Mouse (Mus musculus) layer of hippocampus, adult 2 months (tissue): ENCODE measurements around the gene Unc5b. TPM values are rescaled to one million over a fixed set of nuclear protein-coding genes. Genes with fewer than 3 reads are reported as not detected.
"Not testable (repeated sequence)": the region's sequence is repeated elsewhere in the genome, so short reads cannot be mapped to it uniquely, and the experiment has no call there.

ENCODE experiments used
- DNase-seq, 2 experiments: peaks; one replicate each; pipeline ENCODE4 v3.0.0; 2022; ENCODE audit warnings: low spot score in 2 of 2
- H3K27ac ChIP-seq: fragments of 200-600 bp; 2 replicates; pipeline ENCODE4 v1.8.1; 2022
- H3K4me3 ChIP-seq: fragments of 200-600 bp; 2 replicates; pipeline ENCODE4 v1.8.1; 2022; ENCODE audit warnings: mild to moderate bottlenecking
- CTCF ChIP-seq: fragments of 200-600 bp; conservative IDR thresholded peaks from 2 replicates; pipeline ENCODE4 v1.8.1; 2022; ENCODE audit warnings: antibody characterized with exemption, mild to moderate bottlenecking, moderate library complexity
- long read RNA-seq, 2 experiments: library from polyadenylated mRNA; stranded (forward); transcript quantifications; one replicate each; pipeline ENCODE4 v2.0.0; 2021; ENCODE audit warnings: borderline mapping rate in 2 of 2
- total RNA-seq, 2 experiments: library from RNA; stranded (reverse); gene quantifications; 2 replicates each; pipeline ENCODE4 v1.2.3; 2021

The Unc5b gene
- 10 to 100 TPM; 10.7 to 11.2 TPM for total RNA-seq
- long read RNA-seq, experiment 1, partial matches to known transcripts = 0 of 4 reads
- long read RNA-seq, experiment 1, other reads (novel, unspliced or antisense) = 4 of 4 reads
- long read RNA-seq, experiment 2, partial matches to known transcripts = 0 of 5 reads
- long read RNA-seq, experiment 2, other reads (novel, unspliced or antisense) = 5 of 5 reads

DNA sequence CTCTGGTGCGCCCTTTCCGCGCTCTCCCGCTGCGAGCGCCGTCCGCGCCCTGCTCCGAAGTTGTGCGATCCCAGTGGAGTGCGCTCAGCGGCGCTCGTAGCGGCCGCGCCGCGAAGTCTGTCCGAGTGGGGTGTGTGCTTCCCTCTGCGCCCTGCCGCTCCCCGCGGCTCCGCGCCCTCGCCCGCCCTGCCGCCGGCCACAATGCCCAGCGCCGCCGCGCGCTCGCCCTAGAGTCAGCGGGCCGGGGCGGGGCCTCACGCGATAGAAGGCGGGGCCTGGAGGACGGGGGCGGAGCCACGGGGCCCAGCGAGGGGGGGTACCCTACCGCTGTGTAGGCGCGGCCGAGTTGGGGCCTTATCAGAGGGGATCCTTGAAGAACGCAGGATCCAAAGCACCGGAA, at the start of gene Unc5b:
Gene Unc5b, minus strand, starts transcription at position 203 of the 400 bp plus-strand sequence.
- peak; percentile 74 for TF ChIP-seq CTCF
- Histone ChIP-seq H3K27ac (peak within 1 kb of the TSS; percentile 76), H3K4me3 (peak within 1 kb of the TSS; percentile 64)
- peak; percentile 83 to 86 for DNase-seq

DNA sequence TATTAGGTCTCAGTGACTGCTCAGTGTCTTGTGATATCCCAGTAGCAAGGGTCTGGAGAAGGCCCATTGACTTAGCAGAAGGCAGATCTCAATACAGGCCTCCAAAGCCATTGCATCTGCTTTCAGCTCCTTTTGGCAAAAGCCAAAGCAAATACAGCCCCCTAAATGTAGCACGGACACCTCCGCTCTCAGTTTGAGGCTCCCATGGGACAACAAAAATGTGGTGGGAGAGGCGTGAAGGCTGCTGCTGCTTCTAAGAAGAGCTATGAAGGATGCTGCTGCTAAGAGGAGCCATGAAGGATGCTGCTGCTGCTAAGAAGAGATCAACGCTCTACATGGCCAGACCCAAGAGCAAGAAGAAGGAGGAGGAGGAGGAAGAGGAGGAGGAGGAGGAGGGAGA, 48.4 kb upstream of the Unc5b start:
- DNase-seq = no peak
- Histone ChIP-seq H3K4me3 (no peak overlapping the region), H3K27ac (no peak overlapping the region)
- TF ChIP-seq CTCF = no peak

DNA sequence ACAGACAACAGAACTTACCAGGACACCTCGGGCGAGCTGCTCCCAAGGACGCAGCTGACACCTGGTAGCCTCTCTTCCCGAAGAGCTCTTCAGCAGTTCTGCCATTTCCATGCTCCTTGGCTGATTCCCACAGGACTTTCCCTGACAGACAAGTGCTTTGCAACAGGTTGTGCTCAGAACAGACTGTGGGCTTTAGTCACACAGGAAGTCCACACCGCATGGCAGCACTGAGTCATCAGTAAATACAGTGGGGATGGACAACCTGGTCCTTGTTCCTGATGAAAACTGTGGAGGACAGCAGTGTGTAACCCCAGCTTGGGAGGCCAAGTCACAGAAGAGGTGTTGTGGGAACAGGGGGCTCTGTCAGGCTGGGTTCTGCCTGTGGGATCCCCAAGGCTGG, 45.7 kb upstream of the Unc5b start:
- DNase-seq = no peak
- Histone ChIP-seq H3K4me3 (no peak overlapping the region), H3K27ac (no peak overlapping the region)
- TF ChIP-seq CTCF = no peak

DNA sequence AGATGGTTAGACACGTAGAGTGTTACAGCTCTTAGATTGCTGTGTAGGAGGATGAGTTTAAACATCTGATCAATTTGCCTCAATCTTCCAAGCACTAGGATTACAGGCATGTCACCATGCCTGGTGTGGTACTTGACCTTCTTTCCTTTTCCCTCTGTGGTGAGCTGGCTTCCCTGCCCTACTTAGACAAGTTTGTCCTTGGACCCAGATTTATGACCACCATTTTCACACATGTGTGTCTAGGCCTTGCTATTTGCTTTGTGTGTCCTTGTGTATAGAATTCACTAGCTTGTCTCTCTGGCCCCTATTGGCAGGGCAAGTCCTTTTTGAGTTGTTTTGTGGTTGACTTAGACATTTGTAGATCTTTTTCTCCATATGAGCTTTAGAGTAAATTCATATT, 43.6 kb upstream of the Unc5b start:
- TF ChIP-seq CTCF = no peak
- DNase-seq = no peak
- H3K27ac ChIP-seq = no peak overlapping the region
- H3K4me3 ChIP-seq = no peak overlapping the region

DNA sequence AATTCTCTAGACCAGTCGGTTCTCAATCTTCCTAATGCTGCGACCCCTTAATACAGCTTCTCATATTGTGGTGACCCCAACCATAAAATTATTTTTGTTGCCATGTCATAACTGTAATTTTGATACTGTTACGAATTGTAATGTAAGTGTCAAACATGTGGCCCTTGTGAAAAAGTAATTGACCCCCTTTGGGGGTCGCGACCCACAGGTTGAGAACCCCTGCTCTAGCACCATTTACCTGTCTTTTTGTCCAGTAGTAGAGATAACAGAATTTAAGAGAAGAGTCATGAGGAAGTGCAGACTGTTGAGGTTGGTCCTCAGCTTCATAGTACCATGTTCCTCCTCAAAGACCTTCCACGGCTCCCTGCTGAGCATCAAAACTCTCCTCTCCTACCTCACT, 31.9 kb upstream of the Unc5b start:
- no peak for DNase-seq
- no peak overlapping the region for H3K4me3 ChIP-seq
- no peak overlapping the region for H3K27ac ChIP-seq
- TF ChIP-seq CTCF = no peak

DNA sequence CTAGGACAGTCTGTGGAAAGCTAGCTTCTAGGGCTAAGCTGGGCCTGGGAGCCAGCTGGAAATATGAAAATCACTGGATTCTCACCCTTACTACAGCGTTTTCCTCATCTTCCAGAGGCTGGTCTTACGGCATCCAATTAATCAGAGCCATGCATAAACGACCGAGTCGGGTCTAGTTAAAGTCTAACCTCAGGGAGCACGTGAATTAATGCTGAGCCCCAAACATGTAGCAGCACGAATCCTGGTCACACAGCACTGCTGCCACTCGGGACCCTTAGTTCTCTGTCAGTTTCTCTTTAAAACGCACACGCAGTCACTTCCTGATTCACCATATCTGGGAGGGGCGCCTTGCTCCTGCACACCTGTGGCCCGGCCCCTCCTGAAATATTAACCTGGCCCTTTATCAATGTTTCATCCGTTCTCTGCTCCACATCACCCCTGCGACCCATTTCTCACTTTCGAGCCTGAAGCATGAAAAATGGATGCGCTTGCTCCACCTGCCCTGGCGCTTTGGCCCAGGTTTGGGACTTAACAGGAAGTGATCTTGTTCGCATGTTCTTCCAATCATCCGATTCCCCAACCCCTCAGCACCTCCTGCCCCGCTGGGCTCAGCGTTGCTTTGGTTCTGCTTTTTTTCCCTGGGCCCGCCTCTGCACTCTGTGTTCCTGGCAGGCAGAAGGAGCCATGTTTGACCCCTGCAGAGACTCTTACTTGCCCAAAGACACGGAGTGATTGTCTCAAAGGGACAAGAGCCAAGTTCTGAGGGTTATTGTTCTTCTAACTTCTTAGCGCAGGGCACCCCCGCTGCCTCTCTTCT, 31.3 kb upstream of the Unc5b start:
- no peak overlapping the region for H3K27ac ChIP-seq
- H3K4me3 ChIP-seq = no peak overlapping the region
- no peak for TF ChIP-seq CTCF
- DNase-seq = no peak

DNA sequence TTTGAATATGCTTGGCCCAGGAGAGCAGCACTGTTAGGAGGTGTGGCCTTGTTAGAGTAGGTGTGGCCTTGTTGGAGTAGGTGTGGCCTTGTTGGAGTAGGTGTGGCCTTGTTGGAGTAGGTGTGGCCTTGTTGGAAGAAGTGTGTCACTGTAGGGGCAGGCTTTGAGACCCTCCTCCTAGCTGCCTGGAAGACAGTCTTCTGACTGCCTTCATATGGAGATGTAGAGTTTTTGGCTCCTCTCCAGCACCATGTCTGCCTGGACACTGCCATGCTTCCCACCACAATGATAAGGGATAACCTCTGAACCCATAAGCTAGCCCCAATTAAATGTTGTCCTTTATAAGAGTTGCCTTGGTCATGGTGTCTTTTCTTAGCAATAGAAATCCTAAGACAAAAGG, 13.9 kb upstream of the Unc5b start:
- H3K4me3 ChIP-seq, H3K27ac ChIP-seq, DNase-seq: not testable (repeated sequence)

DNA sequence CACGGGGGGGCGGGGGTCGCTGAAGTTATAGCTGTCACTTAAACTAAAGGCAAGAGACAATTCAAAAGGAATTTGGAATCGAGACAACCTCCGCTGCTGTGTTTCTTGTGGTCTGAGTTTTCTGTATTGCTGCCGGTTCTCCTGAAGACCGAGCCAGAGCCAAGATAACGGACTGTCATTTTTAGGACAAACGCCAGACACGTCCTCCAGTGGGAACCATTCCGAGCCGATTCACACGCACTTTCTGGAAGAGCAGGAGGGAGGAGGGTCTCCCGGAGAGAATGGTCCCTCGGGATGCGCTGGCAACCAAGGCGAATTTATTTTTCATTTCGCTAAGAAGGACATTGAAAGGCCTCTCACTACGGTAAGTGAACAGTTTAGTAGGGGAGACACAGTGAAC, 7.4 kb upstream of the Unc5b start:
- no peak overlapping the region for H3K27ac ChIP-seq
- DNase-seq = no peak
- no peak for TF ChIP-seq CTCF
- H3K4me3 ChIP-seq = no peak overlapping the region; the same call in 1 of the 2 replicates

DNA sequence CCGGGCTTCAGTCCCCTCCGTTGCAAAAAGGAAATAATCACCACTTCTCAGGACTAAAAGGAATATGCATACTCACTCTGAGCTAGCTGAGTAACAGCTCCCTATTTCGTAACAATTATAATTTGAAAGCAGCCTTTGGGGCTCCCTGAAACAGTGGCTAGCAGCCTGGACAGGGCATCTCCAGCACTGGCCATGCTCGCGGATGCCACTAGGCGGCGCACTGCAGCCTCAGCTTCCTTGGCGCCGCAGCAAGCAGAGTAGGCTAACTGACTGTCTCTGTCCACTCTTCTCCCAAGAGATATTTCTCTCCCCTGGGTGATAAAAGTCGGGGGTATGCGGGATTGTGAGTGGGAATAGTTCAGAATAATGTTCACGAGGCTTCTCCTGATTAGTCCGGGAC, 3.6 kb upstream of the Unc5b start:
- H3K27ac ChIP-seq = no peak overlapping the region
- TF ChIP-seq CTCF = peak; percentile 100
- DNase-seq = peak; percentile 42 to 83
- H3K4me3 ChIP-seq = no peak overlapping the region

DNA sequence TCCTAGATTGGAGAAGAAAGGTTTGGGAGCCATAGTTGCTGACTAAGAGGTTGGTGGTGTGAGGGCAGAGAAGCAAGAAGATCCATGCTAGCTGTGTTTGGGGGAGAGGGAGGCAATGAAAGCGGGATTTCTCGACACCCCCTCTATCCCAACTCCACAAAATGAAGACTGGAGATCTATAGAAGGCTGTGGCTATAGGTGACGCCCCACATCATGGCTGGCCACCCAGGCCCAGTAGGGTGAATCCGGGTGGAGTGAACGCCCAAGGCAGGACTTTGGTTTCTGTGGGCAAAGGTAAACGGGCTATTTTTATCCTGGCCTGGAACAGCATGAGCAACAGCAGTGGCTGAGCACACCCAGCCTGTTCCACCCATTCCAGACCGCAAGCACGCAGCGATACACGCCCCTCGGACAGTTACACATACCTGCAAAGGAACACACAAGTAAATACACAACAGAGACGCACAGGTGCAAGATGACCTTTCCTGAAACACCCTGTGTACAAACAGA, 1.3 kb upstream of the Unc5b start:
- no peak overlapping the region for H3K27ac ChIP-seq
- H3K4me3 ChIP-seq = no peak overlapping the region
- DNase-seq = no peak
- TF ChIP-seq CTCF = no peak

DNA sequence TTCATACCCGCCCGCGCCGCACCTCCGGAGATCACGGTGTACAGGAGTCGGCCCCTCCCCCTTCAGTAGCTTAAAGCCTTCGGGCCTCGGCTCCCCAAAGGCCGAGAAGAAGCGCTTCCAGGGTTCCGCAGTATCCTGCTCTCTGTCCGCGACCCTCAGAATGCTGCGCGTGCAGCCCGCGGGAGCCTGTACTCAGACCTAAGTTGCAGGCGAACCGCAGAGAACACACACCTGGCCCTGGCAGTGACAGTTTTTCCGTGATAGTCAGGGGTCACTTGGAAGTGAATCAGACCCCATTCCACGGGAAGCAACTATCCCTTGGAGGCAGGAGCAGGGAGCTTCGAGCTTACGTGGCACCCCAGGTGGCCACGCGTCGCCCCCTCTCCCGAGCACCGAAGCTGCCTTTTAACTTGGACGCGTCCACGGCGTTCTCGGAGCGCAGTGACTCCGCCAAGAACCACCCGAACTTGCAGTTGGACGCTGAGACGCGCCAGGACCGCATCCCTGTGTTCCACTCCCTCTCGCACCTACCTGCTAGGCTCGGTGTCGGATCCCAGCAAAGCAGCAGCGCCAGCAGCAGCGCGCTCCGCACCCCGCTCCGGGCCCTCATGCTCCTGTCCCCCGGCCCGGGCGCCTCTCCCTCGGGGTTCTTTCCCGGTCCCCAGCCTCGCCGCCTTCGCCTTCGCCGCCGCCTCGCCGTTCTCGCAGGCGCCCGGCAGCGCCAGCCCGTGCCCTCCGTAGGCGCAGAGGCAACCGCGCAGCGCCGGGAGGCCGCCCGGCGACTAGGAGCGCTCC, 628 bp downstream of the Unc5b start:
- no peak for DNase-seq
- TF ChIP-seq CTCF = no peak
- Histone ChIP-seq H3K27ac (peak overlapping the region; percentile 76), H3K4me3 (peak overlapping the region; percentile 64)

DNA sequence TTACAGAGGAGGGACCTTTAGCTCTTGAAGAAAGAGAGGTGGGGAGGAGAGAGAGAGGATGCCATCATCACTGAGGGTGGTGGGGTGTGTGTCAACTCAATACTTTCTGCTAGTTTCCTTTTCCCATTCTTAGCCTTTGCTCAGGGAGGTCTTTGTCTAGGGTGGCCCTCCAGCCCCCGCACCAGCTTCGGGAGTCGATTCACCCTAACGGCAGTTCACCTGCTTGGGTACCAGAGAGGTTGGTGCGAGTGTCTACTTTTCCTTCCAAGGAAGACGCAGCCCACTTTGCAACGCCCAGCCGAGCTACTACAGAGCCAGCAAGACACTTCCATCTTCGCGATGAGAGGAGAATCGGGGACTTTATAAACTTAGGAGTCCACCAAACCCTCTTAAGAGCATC, 1.4 kb downstream of the Unc5b start:
- Histone ChIP-seq H3K4me3 (peak overlapping the region; percentile 64), H3K27ac (peak overlapping the region; percentile 76; the same call in 1 of the 2 replicates)
- DNase-seq = no peak
- no peak for TF ChIP-seq CTCF

DNA sequence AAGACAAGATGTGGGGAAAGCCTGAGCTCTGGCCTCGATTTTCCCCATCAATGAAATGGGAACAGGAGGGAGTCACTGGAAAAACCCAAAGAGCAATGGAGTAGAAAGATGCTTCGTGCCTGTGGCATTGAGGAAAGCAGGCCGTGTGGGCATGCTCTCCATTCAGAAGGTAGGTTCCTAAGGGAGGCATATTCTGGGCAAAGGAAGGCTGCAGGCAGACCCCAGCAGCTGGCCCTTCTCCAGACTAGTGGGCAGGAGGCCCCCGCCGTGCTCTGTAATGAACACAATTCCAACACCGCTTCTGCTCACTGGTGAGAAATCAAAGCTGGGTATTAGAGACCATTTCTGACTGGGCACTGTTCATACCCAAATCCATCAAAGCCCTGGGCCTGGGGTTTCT, 2.3 kb downstream of the Unc5b start:
- no peak for TF ChIP-seq CTCF
- Histone ChIP-seq H3K27ac (no peak overlapping the region), H3K4me3 (no peak overlapping the region)
- no peak for DNase-seq
